Mouse (Mus musculus) right cerebral cortex, postnatal 4 days (tissue): ENCODE data around the gene Fkbp15.

ENCODE experiments used
- DNase-seq: peaks from one replicate; pipeline ENCODE4 v3.0.0-alpha.2; 2022

Fkbp15 gene

DNA sequence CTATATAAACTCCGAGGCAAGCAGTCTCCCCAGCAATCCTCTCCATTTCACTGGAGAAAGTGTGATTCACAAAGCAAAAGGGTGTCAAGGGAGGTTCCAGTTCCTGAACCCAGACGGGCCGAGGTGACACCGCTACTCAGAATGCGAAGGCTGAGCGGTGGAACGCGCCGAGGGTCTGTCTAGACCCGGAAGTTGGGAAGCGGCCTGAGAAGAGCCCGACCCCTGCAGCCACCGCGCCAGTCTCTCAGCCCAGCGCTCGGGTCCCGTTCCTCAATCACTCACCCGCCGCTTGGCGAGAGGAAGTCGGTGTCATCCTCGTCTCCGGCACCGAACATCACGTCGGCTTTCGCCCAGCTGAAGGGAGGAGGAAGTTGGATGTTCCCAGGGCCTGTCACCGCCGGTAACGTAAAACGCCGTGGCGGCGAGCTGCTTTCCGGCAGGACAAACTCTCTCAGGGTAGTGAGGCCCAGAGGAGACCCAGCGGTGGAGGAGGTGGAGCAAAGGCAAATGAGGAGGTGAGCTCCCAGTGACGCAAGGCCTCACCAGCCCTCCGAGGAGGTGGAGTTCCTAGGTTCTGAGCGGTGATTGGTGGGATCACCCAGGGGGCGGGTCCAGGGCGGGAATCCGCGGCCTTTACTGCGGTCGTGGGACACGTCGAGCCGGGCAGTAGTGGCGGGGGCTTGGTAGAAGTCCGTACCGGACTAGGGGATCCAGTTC lies at the start of gene Fkbp15, which contains the start of gene Slc31a1:
Gene Fkbp15 (minus strand): TSS at position 461 of the 717 bp plus-strand sequence.
Gene Slc31a1 (plus strand): TSS at position 640 of the 717 bp plus-strand sequence.
- peak; percentile 95 for DNase-seq

DNA sequence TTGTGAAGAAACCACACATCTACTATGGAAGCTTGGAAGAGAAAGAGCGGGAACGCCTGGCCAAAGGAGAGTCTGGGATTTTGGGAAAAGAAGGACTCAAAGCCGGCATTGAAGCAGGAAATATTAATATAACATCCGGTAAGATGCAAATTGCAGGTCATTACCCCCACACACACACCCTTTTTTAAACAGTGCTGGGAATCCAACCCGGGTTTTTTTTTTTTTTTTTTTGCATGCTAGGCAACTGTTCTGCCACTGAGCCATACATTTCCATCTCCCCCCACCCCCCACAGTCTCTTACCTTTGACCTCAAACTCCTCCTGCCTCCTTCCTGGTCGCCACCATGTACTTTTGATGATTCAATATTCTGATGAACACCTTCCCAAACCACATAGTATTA lies 49.3 kb upstream of the Fkbp15 start:
- DNase-seq, result no peak

DNA sequence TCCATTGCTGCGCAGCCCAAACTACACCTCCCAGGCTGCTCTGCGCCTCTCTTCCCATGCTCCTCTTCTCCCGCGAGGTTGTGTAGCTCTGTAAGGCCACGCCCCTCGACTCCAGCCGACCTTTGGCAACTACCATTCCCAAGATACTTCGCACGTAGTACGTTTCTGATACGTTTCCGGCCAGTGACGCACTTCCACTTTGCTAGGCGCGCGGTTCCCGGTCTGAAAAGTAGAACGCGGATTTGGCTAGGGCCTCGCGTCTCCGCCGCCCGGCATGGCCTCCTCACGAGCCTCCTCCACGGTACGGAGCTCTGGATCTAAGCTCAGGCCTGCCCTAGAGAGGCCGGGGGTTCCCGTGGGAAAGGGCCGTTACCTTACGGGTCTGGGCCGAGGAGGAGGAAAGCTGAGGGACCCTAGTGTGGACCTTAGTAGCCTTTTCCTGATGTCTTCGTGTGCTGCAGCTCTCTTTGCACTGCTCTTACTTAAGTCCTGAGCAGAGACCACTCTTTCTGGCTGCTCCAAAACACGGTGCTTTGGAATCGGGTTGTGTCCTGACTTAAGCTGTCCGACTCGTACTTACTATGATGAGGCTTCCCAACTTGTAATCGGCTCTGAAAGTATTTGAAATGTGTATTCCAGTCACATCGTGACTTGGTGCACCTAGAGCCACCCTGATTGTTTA lies 48.4 kb upstream of the Fkbp15 start, which contains the start of the genes Cdc26 and Prpf4:
Gene Cdc26 (minus strand): TSS at position 42 of the 682 bp plus-strand sequence.
Gene Prpf4 (plus strand): TSS at position 197 of the 682 bp plus-strand sequence.
- peak; percentile 96 for DNase-seq

DNA sequence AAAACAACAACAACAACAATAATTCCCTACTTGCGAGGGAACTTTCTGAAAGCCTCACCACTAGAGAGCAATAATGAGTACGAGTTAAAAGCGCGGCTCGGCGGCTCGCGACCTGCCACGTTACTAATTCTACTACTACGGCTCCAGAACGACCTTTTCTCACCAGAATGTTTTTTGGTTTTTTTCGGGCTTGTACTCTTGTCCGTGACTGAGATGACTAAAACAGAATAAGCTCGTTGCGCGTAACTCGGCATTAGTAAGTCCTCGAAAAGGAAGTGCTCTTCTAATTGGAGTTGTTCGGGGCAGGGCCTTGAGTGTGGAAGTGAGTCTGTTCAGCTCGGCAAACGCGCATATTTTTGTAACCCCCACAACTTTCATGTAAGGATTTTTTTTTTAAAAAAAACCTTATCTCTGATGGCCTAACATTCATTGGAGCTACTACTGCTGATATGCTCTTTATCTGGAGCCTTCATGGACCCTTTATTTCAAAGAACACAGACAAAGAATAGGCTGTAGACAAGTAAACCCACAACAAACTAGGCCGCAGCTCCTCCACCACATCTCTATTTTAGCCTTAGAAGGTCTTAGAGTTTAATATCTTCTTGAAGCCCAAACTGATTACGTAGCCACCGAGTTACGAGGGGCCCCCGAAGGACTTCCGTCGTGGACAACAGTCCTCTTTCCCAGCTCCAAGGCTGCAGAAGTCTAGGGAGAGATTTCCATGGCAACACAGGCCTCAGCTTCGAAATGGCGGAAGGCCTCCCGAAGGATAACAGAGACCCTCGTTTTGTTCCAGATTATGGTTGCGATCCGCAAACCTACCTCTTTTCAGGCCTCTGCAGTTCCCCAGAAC lies 47.6 kb upstream of the Fkbp15 start:
- peak; percentile 40 for DNase-seq

DNA sequence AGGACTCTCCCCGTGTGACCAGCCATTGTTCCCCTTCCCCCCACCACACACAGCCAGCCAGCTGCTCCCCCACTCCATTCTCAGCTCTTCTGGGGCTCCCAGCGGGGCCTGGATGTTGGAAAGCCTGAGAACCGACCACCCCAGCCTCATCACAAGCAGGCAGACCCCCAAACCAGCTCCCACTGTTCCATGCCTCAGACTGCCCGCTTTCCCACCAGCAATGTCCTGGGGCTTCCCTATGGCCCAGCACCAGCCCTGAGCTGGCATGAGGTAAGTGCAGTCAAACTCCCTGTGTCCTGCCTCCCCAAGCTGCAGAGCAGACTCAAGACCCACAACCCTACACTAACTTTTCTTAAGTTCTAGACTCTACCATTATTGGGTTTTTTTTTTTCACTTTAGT lies 45.8 kb upstream of the Fkbp15 start:
- no peak for DNase-seq

DNA sequence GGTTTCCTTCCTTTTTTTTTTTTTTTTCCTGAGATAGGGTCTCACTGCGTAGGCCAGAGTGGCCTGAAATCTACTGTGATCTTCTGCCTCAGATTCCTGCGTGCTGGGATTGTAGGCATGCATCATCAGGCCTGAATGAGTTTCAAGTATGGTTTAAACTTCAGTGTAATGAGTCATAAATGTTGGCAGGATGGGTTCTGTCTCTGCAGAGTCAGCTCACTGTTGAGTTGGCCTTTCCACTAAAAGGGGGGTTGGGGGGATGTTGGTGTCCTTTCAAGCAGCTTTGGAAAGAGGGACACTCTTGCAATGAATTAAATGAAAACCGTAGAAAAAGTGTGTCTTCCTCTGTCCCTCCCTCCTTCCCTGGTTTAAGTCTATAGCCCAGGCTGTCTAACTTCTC lies 38.6 kb upstream of the Fkbp15 start:
- DNase-seq, result no peak

DNA sequence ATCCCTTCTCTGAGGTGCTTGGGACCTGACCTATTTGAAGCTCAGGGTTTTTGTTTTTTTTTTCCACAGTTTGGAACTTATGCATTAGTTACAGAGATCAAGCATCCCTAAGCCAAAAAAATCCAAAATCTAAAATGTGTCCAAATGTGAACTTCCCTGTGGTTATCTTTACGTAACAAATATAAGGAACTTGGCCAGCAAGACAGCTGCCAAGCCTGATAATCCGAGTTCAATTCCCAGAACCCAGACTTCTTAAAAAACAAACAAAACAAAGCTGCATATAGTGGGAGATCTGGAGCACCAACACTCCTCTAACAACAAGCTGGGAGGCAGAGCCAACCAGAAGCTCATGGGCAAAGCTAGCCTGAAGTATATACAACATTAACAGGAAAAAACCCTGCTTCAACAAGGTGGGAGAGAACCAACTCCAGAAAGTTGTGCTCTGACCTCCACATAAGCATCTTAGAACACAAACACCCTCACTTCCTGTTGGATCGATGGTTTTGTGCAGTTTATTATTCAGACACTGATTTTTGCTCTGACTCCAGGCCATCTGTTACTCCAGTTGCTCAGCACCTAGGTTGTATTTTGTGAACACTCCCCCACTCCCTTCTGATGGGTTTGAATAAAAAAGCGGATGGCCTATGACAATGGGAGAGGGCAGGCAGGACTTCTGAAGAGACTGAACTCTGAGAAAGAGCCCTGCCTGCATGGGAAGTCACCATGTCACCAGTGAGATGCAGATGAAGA lies 37.4 kb upstream of the Fkbp15 start:
- DNase-seq, result no peak

DNA sequence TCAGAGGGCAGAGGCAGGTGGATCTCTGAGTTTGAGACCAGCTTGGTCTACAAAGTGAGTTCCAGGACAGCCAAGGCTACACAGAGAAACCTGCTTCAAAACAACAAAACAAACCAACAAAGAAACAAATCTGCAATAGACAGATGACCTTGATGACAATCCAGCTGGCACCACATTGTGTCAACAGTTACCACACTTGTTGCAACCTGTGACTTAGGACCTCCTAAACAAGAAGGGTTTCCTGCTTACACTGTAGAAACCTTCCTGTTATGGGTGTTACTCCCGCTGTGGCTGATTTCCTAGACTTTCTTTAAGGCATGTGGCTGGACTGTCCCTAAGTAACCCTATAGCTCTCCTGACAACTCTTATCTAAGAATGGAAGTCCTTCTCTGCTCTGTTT lies 35.5 kb upstream of the Fkbp15 start:
- no peak for DNase-seq

DNA sequence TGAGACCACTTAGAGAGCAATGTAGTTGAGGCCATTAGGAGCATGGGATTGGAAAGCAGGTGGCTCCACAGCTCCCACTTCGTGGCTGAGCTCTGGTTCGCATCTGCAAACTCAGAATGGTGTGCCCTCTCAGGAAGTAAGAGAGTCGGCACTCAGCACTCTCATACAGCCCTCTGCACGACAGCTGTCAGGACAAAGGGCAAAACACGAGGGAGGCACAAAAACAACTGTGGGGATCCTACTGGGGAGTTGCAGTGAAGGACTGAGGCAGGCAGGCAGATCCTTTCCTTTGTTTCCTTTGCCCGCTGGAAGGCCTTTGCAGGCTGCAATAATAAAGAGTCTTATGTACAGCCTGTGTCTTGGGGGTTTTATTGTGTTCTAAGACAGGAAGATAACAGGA lies 33.1 kb upstream of the Fkbp15 start:
- no peak for DNase-seq

DNA sequence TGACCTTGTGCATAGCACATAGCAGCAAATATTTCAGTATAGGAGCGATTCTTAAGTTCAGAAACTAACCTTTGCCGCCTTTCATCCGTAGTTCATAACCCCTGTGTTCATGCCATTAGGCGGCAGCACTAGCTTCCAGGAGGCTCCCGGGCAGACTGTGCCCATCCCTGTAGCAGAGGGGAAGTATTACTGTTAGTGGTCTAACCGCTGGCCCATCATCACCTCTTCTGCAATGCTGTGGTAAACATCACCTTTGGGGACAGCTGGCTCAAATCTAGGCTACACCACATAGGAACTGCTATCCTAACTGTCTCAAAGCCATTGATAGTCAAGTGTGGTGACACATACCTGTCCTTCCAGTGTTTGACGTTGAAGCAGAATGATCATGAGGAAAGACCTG lies 31.5 kb upstream of the Fkbp15 start:
- no peak for DNase-seq

DNA sequence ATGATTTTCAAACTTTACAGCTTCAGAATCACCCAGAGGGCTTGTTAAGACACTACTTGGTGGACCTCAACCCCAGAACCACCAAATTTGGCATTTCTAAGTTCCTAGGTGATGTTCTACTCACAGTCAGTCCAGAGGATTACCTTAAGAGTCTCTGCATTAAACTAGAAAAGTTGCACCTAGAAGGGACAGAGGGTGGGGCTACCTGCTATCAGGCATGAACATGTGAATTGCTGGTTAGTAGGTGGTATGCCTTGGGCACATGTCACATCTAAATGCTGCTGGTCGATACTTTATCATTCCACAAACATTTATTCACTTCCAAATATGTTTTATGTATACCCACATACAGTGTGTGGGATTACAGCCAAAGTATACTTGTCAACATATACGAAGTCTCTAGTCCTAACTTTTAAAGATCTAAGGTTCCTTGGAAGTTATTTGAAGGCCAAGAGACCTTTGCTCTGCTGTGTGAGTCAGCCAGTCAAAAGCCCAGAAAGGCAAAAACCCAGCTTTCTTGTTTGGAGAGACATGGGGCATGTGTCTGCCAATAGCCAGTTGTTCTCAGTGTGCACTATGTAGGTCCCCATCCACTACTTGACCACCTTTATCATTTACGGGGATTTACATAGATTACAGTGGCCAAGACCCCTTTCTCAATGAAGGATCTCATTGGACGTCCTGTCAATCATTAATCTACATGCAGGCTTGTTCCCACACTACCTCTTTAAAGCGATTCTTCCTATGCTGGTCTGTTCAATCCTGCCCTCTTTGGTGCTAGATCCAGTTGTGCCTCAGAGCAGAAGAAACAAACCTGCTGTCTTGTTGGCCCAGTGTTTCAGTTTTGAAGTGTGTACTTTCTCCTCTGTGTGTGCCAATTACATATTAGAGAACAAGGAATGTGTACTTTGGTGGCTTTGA lies 29.5 kb upstream of the Fkbp15 start:
- DNase-seq, result no peak

DNA sequence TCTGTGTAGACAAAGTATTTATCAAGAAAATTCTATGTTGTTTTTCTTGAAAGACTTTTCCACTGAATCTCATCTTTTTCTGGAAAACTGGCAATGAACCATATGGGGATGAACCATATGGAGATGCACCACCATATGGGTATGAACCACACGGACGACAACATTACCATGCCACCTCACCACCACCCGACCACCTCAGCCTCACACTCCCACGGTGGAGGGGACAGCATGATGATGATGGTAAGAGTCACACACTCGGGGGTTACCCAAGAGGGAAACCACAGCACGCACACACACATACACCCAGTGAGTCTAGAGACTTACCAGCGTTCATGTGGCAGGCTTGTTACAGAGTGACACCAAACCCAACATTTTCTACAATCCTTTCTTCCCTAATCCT lies 25.1 kb upstream of the Fkbp15 start:
- no peak for DNase-seq

DNA sequence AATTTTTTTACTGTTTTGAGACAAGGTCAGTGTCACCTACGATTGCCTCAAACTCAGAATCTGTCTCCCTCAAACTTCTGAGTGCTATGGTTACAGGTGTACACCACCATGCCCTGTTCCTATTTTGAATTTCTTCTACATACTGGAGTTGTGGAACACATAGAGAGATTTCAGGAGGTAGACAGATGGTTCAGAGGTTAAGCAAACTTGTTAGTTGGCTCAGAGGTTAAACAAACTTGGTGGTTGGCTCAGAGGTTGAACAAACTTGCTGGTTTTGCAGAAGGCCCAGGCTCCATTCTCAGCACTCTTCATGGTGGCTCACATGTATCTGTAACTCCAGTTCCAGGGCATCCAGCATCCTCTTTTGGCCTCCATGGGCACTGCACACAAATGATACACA lies 23.8 kb upstream of the Fkbp15 start:
- no peak for DNase-seq

DNA sequence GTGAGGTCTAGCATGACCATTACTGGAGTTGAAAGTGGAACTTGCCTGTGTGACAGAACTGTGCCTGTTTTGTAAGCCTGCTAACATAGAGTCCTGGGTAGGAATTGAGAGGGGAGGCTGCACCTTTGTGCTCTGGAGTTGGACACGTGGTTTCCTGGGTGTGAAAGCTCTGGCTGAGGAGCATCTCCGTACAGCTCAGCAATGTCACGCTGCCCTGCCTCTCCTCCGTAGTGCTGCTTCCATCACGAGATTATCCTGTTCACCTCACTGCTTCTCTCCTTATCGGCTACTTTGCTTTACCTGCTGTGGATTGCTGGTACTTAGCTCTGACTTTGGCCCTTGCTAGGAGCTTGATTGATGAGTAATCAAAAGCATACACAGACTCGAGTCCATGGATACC lies 23.4 kb upstream of the Fkbp15 start:
- DNase-seq, result no peak

DNA sequence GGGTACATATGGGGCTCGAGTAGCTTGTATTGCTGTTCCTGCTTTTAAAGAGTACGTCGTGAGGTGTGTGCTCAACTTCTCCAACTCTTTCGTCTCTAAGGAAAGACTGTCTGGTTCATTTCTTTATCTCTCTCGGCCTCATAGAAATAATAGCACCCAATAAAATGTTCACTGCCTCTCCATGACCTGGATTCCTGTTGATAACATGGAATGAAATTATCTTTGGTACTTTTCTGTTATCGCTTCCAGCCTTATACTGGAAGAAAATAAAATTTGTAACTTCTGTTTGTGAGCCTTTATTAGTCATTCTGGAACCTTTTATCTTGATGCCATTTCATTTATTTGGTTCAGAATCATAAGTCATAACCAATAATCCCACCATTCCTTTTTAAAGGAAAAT lies 22.9 kb upstream of the Fkbp15 start:
- DNase-seq, result no peak

DNA sequence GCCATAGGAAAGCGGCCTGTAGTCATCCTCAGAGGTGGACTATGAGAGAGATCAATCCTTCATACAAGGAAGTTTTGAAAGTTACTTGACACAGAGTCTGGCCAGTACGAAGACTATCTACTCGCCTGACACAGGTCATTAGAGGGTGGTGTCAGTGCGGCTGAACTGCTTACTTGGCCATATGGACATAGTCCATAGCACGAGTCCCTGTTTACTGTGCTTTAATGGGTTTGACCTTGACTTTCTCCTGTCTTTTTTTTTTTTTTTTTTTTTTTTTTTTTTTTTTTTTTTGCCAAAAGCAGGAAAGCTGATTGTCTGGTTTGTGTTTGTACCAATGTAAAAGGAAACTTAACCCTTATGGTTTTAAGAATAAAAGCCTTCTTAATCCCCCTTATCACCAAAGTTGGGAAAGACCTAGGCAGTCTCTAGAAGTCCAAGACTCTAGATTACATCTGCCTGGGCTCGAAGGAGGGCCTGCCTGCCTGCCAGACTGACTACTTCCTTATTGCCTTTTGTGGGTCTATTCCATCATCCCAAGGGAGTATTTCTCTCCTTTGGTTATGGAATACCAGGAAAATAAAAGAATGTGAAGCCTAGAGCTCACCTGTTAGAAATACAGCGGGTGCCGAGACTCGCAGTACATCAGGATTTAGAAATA lies 19.5 kb upstream of the Fkbp15 start:
- no peak for DNase-seq

DNA sequence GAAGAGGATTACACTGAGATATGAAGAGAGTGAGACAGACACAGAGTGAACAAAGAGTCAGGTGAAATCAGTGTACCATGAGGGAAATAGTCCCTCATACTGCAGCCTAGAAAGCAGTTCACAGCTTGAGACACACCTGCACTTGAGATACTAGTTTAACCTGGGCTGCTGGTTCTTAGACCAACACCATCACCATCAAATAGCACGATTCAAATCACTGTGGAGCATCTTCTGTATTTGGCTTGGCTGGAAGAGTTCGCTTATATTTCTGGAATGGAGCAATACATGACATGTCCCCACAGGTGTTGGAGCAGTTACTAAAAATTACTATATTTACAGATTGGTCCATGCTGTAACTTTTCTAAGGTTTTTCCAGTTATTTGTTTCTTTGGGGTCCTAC lies 15.8 kb upstream of the Fkbp15 start:
- DNase-seq, result no peak

DNA sequence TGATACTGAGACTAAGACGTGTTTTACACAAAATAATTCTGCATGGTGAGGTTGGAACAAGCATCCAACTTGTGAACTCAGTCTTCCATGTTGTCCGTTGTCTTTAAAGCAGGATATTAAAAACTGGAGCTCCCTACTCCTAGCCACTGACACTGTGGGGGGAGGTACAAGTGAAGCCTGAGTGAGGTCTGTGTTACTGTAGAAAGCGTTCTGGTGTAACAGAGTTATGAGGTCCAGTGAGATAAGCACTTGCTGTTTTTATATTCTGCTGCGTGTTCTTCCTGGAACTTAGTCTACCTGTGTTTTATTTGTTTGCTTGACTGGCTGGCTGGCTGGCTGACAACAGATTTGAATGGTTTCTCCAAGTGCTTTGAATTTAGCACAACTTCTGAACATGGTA lies 14.0 kb upstream of the Fkbp15 start:
- no peak for DNase-seq

DNA sequence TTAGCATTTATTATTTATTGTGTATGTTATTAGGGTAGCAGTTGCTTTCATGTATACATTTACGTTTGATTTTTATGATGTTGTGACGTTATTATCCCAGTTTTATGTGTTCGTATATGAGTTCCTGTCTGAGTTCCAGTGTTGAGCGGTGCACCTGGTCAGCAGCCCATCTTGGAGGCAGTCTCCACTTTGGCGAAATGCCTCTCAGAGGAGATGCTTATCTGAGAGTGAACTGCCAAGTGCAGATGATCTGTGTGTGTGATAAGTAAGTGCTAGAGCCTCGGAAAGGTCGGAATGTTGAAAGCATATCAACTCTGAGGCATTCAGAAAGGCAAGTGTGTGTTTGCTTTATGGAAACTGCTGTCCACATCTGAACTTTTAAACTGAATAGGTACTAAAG lies 13.3 kb upstream of the Fkbp15 start:
- no peak for DNase-seq

DNA sequence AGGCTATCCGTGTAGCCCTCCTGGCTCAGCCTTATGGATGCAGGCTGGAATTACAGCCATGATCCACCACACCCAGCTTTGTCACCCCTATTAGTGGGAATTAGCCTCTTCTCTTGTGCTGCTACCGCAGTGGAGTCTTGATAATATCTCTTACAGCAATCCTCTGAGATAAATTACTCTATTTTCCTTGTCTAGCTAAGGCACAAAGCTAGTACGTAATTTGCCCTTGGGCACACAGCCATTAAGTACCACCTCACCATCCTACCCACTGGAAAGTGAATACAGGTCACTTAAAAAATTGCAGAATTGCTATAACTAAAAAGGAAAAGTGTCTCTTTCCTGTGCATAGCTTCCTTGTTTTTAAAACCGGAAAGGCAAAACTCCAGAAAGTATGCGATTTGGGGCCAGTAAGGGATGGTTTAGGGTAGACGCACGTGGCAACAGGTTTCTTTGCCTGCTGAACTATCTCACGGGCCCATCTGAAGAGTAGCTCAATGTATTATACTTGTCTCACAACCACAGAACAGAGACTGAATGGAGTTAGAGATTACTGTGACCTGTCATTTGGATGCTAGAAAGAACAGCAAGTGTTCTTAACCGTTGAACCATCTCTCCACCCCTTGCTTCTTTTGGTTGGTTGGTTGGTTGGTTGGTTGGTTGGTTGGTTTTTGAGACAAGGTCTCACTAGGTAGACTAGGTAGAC lies 12.6 kb upstream of the Fkbp15 start:
- DNase-seq, result no peak
